8 mouse cellular contexts compared by ENCODE assay signal in genomic region chr11:68965845-68966244, GRCm38 (mm10). TPM values are rescaled to one million over a fixed set of nuclear protein-coding genes. Genes with fewer than 3 reads are reported as not detected.
DNase-seq lines count a peak whose midpoint lies in the region.

No protein-coding gene starts in this region.

- DNase-seq in adrenal gland, adult (ENCODE audit: inconsistent age in 2 of 2, low spot score in 1 of 2): peak; percentile 37 to 85
- no peak for DNase-seq in adrenal gland, adult 8-10 months
- DNase-seq in layer of hippocampus, postnatal 10 days (ENCODE audit: low spot score in 2 of 2): peak; percentile 63 to 72
- DNase-seq in layer of hippocampus, adult 9-10 months (ENCODE audit: low spot score): no peak
- DNase-seq in adrenal gland, postnatal 14 days: peak; percentile 77
- DNase-seq in gastrocnemius, postnatal 10 days: peak; percentile 67
- DNase-seq in lung, postnatal 36 days: peak; percentile 90
- peak; percentile 35 to 49 for DNase-seq in thymus, postnatal 36 days

RNA-seq across cellular contexts. Expression of gene Slc25a35, which starts 2.1 kb away (rescaled TPM):
- total RNA-seq in adrenal gland, adult 8-10 months (2022): 10 to 100 TPM; 14.7 to 35.0 (median 28.1) TPM
- total RNA-seq in layer of hippocampus, postnatal 10 days (2021): 1 to 10 TPM; 4.3 to 4.4 TPM
- 54.6 and 55.8 TPM in 2 replicates for total RNA-seq in adrenal gland, postnatal 14 days (2021)
- 1 to 10 TPM; 2.3 to 3.7 TPM for total RNA-seq in gastrocnemius, postnatal 10 days (2021)

RNA-seq across cellular contexts. Expression of gene Arhgef15, which starts 8.6 kb away (rescaled TPM):
- total RNA-seq in adrenal gland, adult 8-10 months (2022): 10 to 100 TPM; 15.5 to 32.7 (median 24.5) TPM
- 10 to 100 TPM; 12.2 to 17.4 TPM for total RNA-seq in layer of hippocampus, postnatal 10 days (2021)
- 28.7 and 31.9 TPM in 2 replicates for total RNA-seq in adrenal gland, postnatal 14 days (2021)
- 10 to 100 TPM; 13.0 to 17.1 TPM for total RNA-seq in gastrocnemius, postnatal 10 days (2021)

RNA-seq across cellular contexts. Expression of gene Rangrf, which starts 9.1 kb away (rescaled TPM):
- total RNA-seq in adrenal gland, adult 8-10 months (2022): 10 to 100 TPM; 21.0 to 27.9 (median 23.6) TPM
- total RNA-seq in layer of hippocampus, postnatal 10 days (2021): 10 to 100 TPM; 16.2 to 20.5 TPM
- 16.3 and 24.8 TPM in 2 replicates for total RNA-seq in adrenal gland, postnatal 14 days (2021)
- 10 to 100 TPM; 45.0 to 57.6 TPM for total RNA-seq in gastrocnemius, postnatal 10 days (2021)

RNA-seq across cellular contexts. Expression of gene Odf4, which starts 39.0 kb away (rescaled TPM):
- total RNA-seq in adrenal gland, adult 8-10 months (2022): 1 to 10 TPM in 1 of 4 experiments, under 1 TPM in 2, not detected in 1; 0.35 to 1.7 (median 0.78) TPM
- total RNA-seq in layer of hippocampus, postnatal 10 days (2021): under 1 TPM; 0.45 to 0.62 TPM
- 0.30 and 0.45 TPM in 2 replicates for total RNA-seq in adrenal gland, postnatal 14 days (2021)
- not detected for total RNA-seq in gastrocnemius, postnatal 10 days (2021)

RNA-seq across cellular contexts. Expression of gene Pfas, which starts 42.4 kb away (rescaled TPM):
- 10 to 100 TPM; 33.9 to 48.4 (median 40.5) TPM for total RNA-seq in adrenal gland, adult 8-10 months (2022)
- 10 to 100 TPM; 26.2 to 37.5 TPM for total RNA-seq in layer of hippocampus, postnatal 10 days (2021)
- total RNA-seq in adrenal gland, postnatal 14 days (2021): 28.1 and 29.0 TPM in 2 replicates
- total RNA-seq in gastrocnemius, postnatal 10 days (2021): 10 to 100 TPM in 1 of 2 experiments, 1 to 10 TPM in 1; 7.8 to 11.2 TPM

Comparison
In these comparisons a context has a peak if more than half of its experiments do, and no peak if none do; other contexts are left out.
1. DNase-seq: peak in adrenal gland, adult (2 of 2), layer of hippocampus, postnatal 10 days (2 of 2), adrenal gland, postnatal 14 days (single experiment), gastrocnemius, postnatal 10 days (single experiment), lung, postnatal 36 days (single experiment) and thymus, postnatal 36 days (2 of 2); none in adrenal gland, adult 8-10 months (single experiment) and layer of hippocampus, adult 9-10 months (single experiment).